Comparison of ENCODE assay signal across 9 mouse cellular contexts in the genomic region with DNA sequence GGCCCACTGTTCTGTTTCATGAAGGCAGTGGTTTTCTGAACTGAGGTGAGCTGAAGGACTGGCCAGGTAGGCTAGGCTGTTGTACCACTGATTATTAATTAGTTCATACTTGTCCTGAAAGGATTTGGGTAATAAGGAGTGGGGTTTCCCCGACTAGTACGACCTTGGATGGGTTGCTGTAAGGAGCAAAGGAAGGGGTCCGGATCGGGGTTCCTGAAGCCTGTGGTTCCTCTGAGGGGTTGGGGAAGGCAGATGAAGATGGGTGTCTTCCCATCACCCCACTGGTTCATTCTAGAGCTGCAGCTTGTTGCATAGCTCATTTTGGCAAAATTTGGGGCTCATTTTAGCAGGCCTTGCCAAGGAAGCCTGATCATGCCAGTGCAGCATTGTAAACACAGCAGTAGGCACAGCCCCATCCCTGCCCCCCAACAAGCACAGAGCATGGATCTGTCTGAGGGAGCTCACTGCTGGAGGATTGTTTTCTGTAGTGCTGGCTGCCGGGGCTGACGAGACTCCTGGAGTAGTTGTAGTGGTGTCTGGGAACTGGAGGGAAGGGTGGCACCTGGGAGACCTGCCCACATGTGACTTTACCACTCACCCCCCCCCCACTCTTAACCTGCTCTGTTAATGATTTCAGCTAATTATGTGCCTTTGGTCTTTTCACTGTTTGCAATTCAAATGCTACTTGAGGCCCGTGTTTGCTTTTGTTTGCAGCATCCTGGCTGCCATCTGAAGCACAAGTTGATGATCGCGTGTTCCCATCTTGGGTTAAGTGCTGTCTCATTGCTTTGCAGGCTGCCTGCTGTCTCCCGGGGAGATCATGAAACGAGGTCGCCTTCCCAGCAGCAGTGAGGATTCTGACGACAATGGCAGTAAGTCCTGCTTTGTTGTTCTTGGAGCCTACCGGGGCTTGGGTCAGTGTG. TPM values are rescaled to one million over a fixed set of nuclear protein-coding genes. Genes with fewer than 3 reads are reported as not detected.
DNase-seq lines count a peak whose midpoint lies in the region; ATAC-seq and TF ChIP-seq lines count a peak whose summit lies in the region.
"Had no signal": no experiment of that assay in that cellular context is flagged by ENCODE, and none has a peak within 500 bp of the region (broad histone marks: within the 10 kb centered on the region; RNA-seq: fewer than 3 reads in every experiment).

No protein-coding gene starts in this region.

- H3K36me3 ChIP-seq in stomach, embryonic 15.5 days, result no peaks in the 10 kb centered on the region
- no peaks in the 10 kb centered on the region for H3K36me3 ChIP-seq in stomach, postnatal 0 days (ENCODE audit: control insufficient read depth, insufficient read depth, low read length)
- H3K36me3 ChIP-seq in liver, embryonic 16.5 days (ENCODE audit: control insufficient read depth, insufficient read depth), result no peaks in the 10 kb centered on the region
- H3K36me3 ChIP-seq: heart, embryonic 15.5 days had no signal

- no peak overlapping the region for H3K4me3 ChIP-seq in stomach, embryonic 15.5 days (replicated peaks)
- no peak overlapping the region for H3K4me3 ChIP-seq in stomach, postnatal 0 days (ENCODE audit: low read depth, low read length)
- H3K4me3 ChIP-seq in liver, embryonic 16.5 days (ENCODE audit: low read depth, low read length), result no peak overlapping the region
- H3K4me3 ChIP-seq: heart, embryonic 15.5 days had no signal

- no peak overlapping the region for H3K9ac ChIP-seq in stomach, embryonic 15.5 days
- no peak overlapping the region for H3K9ac ChIP-seq in stomach, postnatal 0 days (ENCODE audit: low read length)
- H3K9ac ChIP-seq in liver, embryonic 16.5 days (ENCODE audit: low read depth, low read length), result no peak overlapping the region
- H3K9ac ChIP-seq: heart, embryonic 15.5 days had no signal

- H3K4me2 ChIP-seq in stomach, embryonic 15.5 days, result peak overlapping the region; percentile 2; the same call in 1 of the 2 replicates
- H3K4me2 ChIP-seq in stomach, postnatal 0 days (replicated peaks; ENCODE audit: low read depth), result no peak overlapping the region
- H3K4me2 ChIP-seq in liver, embryonic 16.5 days (ENCODE audit: low read depth, low read length), result peak overlapping the region; percentile 33; the same call in 1 of the 2 replicates
- H3K4me2 ChIP-seq: heart, embryonic 15.5 days had no signal

- TF ChIP-seq CTCF in stomach, postnatal 0 days (IDR thresholded peaks at IDR 0.05; ENCODE audit: low read depth), result no peak

- peak overlapping the region; percentile 51; the same call in 1 of the 2 replicates for H3K27ac ChIP-seq in stomach, embryonic 15.5 days
- H3K27ac ChIP-seq in stomach, postnatal 0 days (replicated peaks), result no peak overlapping the region
- peak overlapping the region; percentile 43 for H3K27ac ChIP-seq in liver, embryonic 16.5 days (ENCODE audit: low read length)
- H3K27ac ChIP-seq: macrophage had no signal

- no peaks in the 10 kb centered on the region for H3K27me3 ChIP-seq in stomach, embryonic 15.5 days (replicated peaks)
- H3K27me3 ChIP-seq in stomach, postnatal 0 days (ENCODE audit: control insufficient read depth, insufficient read depth, low read length), result no peaks in the 10 kb centered on the region
- H3K27me3 ChIP-seq in liver, embryonic 16.5 days (ENCODE audit: control insufficient read depth, insufficient read depth, low read depth, low read length), result no peaks in the 10 kb centered on the region
- H3K27me3 ChIP-seq: heart, embryonic 15.5 days had no signal

- H3K4me1 ChIP-seq in stomach, embryonic 15.5 days, result peaks cover 20% of the 10 kb centered on the region
- H3K4me1 ChIP-seq in stomach, postnatal 0 days (replicated peaks; ENCODE audit: control insufficient read depth, insufficient read depth), result no peaks in the 10 kb centered on the region
- H3K4me1 ChIP-seq in liver, embryonic 16.5 days (ENCODE audit: control insufficient read depth, low read depth, low read length), result peaks cover 20% of the 10 kb centered on the region

- TF ChIP-seq EP300 in stomach, postnatal 0 days (optimal IDR thresholded peaks at IDR 0.05), result no peak

- WGBS in stomach, embryonic 15.5 days, result 58% methylated on average over 14 of the region's 14 CpGs
- WGBS in stomach, postnatal 0 days, result 53% methylated on average over 14 of the region's 14 CpGs
- WGBS in liver, embryonic 16.5 days (ENCODE audit: insufficient replicate concordance), result 67% methylated on average over 14 of the region's 14 CpGs

- DNase-seq in stomach, postnatal 0 days (ENCODE audit: low spot score), result no peak
- peak; percentile 50 to 70 for DNase-seq in kidney, adult 8-10 months
- DNase-seq in urinary bladder, postnatal 14 days (ENCODE audit: low spot score), result no peak
- no peak for DNase-seq in cerebellum, adult 9-11 months
- no peak for DNase-seq in left cerebral cortex, adult 18-20 months (ENCODE audit: low spot score in 2 of 2)

- H3K9me3 ChIP-seq in stomach, embryonic 15.5 days, result no peaks in the 10 kb centered on the region
- no peaks in the 10 kb centered on the region for H3K9me3 ChIP-seq in stomach, postnatal 0 days (ENCODE audit: control insufficient read depth, low read length)
- no peaks in the 10 kb centered on the region for H3K9me3 ChIP-seq in liver, embryonic 16.5 days (replicated peaks; ENCODE audit: control insufficient read depth, low read length)
- H3K9me3 ChIP-seq: heart, embryonic 15.5 days had no signal

- ATAC-seq in stomach, embryonic 15.5 days (ENCODE audit: insufficient read depth, low FRiP score, low read depth), result peak; percentile 32; the same call in 1 of the 2 replicates
- no peak for ATAC-seq in stomach, postnatal 0 days (ENCODE audit: low FRiP score, low TSS enrichment)
- no peak for ATAC-seq in liver, embryonic 16.5 days (ENCODE audit: low read depth)

RNA-seq across cellular contexts. Expression of a gene that starts 25.1 kb away (rescaled TPM):
- polyA plus RNA-seq in stomach, embryonic 15.5 days (2015; fragmentation: Nextera tagmentation; extraction: Ambion mirVana), result 17.0 and 17.5 TPM in 2 replicates
- 7.6 and 9.0 TPM in 2 replicates for polyA plus RNA-seq in stomach, postnatal 0 days (2015; fragmentation: Nextera tagmentation; extraction: Ambion mirVana)
- polyA plus RNA-seq in liver, embryonic 16.5 days (2015; fragmentation: Nextera tagmentation; extraction: Ambion mirVana), result 6.5 and 6.8 TPM in 2 replicates
- total RNA-seq in left cerebral cortex, adult 18-20 months (2021), result 10 to 100 TPM; 45.8 to 48.6 TPM

Comparison
In these comparisons a context has a peak if more than half of its experiments do, and no peak if none do; other contexts are left out.
1. DNase-seq: peak in kidney, adult 8-10 months (2 of 2); none in stomach, postnatal 0 days (single experiment), urinary bladder, postnatal 14 days (single experiment), cerebellum, adult 9-11 months (single experiment) and left cerebral cortex, adult 18-20 months (0 of 2).